Mouse (Mus musculus) right cerebral cortex, postnatal 14 days (tissue): ENCODE data around the gene Lrrc36.

Experiments used
- DNase-seq: peaks from one replicate; pipeline ENCODE4 v3.0.0; 2022

The Lrrc36 gene

DNA sequence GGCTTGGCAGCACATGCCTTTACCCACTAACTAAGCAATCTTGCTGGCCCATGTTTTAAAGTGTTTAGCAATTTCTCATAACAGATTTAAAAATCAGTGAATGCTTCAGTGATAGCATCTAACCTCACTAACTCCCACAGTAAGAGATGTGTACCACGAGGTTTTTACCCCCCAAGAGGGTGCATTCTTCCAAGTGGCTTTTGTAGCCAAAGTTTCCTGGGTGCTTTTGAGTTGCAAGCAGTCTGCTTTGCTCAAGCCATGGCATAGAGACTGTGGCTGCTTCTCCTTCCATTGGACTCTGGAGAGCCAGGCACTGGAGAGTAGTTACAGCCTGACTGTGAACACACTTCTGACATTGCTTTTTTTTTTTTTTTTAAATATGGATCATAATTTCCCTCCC is 75.9 kb downstream of the Lrrc36 start:
- DNase-seq, result no peak

DNA sequence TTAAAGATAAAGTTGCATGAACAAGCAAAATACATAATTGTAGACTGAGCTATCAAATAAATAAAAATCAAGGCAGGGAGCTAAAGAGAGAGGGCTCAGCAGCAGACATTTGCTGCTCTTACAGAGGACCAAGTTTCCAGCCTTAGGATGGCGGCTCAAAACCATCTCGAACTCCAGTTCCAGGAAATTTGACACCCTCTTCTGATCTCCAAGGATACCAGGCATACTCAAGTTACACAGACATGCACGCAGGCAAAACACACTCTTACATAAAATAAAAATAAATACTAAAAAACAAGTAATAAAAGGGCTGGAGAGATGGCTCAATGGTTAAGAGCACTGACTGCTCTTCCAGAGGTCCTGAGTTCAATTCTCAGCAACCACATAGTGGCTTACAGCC is 80.1 kb downstream of the Lrrc36 start:
- no peak for DNase-seq

DNA sequence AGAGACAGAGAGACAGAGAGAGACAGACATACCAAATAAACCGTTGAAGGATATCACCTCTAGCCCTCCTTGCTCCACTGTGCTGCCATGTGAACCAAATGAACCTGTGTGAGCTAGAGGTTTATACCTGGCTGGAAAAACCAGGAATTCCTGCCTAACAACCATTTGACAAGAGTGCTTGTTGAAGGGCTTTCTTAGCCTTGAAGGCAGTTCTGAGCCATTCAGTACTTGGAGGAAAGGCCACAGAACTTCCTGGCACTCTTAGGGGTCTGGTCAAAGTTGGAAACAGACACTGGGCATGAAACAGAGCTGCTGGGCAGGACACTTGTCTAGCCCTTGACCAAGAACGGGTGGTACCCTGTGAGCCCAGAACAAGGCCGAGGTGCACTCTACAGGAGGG is 81.2 kb downstream of the Lrrc36 start:
- no peak for DNase-seq

DNA sequence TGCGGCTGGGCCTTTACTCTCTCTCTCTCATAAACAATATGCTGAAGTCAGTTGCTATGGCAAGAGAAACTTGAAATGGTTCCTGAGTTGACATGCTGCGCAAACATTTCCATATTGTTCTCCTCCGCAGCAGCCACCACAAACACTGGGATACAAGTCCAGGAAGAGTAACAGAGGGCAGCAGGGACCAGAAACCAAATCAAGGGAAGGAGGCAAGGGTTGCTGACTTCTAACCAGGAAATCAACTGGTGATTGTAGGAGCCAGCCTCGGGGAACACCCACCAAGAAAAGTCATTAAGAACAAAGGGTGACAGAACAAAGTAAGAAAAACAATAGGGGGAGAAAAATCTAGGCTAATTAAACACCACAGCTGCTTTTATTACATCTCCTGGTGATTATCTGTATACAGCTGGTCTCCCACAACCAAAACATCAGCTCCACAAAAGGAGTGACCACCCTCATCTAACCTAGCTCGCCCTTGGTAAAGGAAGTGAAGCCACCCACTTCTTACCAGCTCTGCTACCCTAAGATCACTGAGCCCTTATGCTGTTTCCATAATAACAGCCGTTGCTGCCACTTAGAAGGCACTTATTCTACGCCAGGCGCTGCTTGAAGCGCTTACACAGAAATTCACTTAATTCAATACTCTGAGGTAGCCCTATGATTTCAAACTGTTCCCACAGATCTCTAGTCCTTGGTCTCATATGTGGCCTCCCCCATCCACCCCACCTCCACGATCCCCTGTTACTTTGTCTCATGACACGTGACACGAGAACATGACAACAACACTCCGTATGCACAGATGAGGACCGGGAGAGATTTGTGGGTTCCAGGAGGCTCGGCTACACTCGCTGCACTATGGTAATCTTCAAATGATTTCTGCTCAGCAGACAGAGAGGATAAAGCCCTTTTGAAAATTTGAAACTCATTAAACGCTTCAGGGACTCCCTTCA is 82.3 kb downstream of the Lrrc36 start:
- no peak for DNase-seq

DNA sequence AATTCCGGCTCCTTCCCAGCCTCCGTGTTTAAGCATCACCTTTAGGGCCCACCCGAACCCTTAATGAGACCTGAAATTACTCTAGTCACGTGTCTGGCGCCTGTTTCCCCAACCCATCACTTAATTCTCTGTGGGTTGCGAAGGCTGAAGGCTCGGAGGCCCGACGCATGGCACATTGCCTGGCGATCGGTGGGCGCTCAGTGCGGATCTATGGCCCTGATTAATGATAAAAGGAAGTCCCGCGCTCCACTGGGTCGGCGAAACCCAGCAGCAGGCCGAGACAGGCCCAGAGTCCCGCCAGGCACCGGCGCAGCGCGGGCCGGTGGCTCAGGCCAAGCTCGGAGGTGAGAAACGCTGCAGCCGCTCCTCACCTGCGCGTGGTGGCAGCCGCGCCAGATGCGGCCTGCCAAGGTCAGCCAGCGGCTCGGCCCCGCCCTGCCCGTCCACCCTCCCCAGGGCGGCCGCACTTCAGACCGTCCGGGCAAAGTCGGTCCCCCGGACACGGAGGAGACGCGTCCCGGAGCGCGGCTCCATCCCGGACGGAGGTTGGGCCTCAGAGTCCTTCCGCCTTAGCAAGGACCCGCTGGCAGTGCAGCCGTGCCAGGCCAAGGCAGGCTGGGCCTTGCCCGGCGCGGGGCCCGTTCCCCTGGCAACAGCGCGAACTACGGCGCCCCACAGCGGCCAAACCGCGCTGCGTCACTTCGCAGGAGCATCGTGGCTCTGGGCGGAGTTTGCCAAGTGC is 83.2 kb downstream of the Lrrc36 start, which contains the start of gene Zdhhc1:
Gene Zdhhc1 (minus strand): TSS at position 464 of the 742 bp plus-strand sequence.
- peak; percentile 89 for DNase-seq

DNA sequence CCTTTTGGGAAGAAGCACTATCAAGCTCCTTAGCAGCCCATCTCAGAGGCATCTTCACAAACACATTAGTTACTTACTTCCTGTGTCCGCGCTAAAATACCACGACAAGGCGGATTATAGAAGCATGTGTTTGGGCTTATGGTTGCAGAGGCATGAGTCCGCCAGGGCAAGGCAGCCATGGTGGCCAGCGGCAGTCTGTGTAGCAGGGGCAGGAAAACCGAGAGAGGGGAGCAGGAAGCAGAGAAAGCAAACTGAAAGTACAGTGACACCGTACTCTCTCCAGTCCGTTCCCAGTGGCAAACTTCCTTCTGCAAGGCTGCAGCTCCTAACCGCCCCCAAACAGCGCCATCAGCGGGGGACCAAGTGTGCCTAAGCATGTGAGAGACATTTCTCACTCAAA is 86.4 kb downstream of the Lrrc36 start:
- no peak for DNase-seq

DNA sequence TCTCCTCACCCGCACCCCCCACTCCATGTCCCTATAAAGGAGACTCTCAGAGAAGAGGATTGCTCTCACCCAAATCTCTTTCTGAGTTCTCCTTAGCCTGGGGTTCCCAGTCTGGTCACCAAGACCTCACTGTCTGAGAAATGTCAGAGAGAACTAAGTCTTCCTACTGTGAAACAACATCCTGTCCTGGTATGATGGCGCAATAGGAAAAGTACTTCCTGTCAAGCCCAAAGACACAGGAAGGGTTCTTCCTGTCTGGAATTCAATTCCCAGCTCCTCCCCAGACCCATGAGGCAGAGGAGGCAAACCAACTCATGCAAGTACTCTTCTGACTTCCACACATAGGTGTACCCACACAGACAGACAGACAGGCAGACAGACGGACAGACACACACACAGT is 91.2 kb downstream of the Lrrc36 start:
- DNase-seq, result no peak

DNA sequence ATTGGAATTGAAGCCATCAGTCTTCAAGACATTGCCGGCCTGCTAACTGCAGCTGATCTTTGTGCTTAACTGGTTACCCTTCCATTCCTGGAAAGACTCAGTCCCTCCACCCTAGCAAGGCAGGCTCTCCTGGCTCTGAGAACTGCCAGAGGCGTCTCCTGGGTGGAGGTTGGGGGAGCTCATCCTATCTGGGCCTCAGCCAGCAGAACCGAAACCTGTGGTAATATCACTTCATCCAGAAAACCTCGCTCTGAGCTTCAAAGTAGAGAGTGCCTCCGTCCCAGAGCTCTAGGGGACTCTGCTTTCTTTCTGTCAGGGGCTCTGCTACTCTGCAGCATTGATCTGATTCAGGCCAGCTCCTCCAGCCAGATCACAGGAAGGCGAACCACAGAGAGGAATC is 93.6 kb downstream of the Lrrc36 start:
- no peak for DNase-seq

DNA sequence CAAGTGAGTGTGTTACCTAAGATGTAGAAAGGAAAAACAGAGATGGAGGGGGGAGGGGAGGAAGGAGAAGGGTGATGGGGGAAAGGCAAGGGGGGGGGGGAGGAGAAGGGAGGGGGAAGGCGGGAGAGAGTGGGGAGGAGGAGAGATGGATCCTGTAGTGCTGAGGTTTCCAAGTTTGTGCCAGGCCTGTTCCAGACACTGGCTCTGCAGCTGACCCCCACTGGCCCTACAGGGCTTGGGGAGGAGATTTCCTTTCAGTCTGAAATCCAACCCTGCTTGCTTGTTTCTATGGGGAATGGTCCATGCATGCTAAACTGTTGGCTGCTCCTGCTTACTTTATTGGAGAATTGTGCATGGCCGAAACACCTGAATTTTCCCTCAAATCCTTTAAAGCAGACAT is 95.4 kb downstream of the Lrrc36 start:
- DNase-seq, result no peak

DNA sequence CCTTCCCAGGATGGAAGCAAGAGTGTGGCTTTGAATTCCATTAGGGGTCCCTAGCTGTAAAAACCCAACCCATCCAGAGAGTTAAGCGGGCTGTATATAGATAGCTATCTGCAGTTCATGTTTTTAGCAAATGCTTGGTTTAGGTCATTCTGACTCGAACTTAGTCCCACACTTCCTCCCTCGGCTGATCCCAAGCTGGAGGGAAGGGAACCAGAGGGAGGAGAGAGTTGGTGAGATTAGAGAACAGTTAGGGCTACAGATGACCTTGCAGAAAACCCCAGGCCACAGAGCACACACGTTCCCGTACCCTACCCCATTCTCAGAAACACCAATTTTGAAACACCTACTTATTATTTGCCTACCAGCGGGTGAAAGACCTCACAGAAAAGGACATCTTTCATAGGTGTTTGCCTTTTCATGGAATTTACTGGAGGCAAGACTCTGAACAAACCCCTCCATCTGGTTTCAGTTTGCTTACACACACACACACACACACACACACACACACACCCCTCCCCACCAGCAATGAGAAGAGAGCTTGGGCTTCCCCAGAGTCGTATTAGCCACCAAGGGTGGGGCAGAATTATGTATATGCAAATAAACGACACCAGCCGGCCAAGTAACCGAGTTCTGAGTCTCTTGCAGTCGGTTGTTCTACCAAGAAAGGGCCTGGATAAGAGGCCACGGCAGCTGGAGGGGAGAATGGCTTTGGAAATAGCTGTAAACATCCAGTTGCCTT is 96.8 kb downstream of the Lrrc36 start:
- DNase-seq, result no peak
